In genomic region chr6:136296251-136296650, GRCm38 (mm10) we compare ENCODE assay signal across 24 mouse cellular contexts. TPM values are rescaled to one million over a fixed set of nuclear protein-coding genes. Genes with fewer than 3 reads are reported as not detected.
DNase-seq lines count a peak whose midpoint lies in the region; ATAC-seq and TF ChIP-seq lines count a peak whose summit lies in the region.
"Had no signal": no experiment of that assay in that cellular context is flagged by ENCODE, and none has a peak within 500 bp of the region (broad histone marks: within the 10 kb centered on the region; RNA-seq: fewer than 3 reads in every experiment).

No protein-coding gene starts in this region.

- no peaks in the 10 kb centered on the region for H3K4me1 ChIP-seq in kidney, postnatal 0 days (replicated peaks; ENCODE audit: insufficient read depth, low read length)
- H3K4me1 ChIP-seq: embryonic facial prominence, embryonic 10.5 days; embryonic facial prominence, embryonic 12.5 days; forebrain, embryonic 13.5 days; forebrain, embryonic 15.5 days had no signal

- ATAC-seq in kidney, postnatal 0 days (replicated peaks; ENCODE audit: low FRiP score, low read depth): no peak
- ATAC-seq: activated CD4-positive, CD25-positive, alpha-beta regulatory T cell, adult 4 months; CD4-positive, CD25-positive, alpha-beta regulatory T cell, adult 4 months; forebrain, embryonic 13.5 days; forebrain, embryonic 15.5 days; Patski had no signal

- H3K9me3 ChIP-seq in kidney, postnatal 0 days (replicated peaks; ENCODE audit: low read length): no peaks in the 10 kb centered on the region
- H3K9me3 ChIP-seq: embryonic facial prominence, embryonic 10.5 days; embryonic facial prominence, embryonic 12.5 days; forebrain, embryonic 13.5 days; forebrain, embryonic 15.5 days had no signal

- H3K36me3 ChIP-seq in kidney, postnatal 0 days (ENCODE audit: insufficient read depth, low read length): no peaks in the 10 kb centered on the region
- H3K36me3 ChIP-seq: embryonic facial prominence, embryonic 10.5 days; embryonic facial prominence, embryonic 12.5 days; forebrain, embryonic 15.5 days; G1E had no signal

- H3K27ac ChIP-seq in kidney, postnatal 0 days: no peak overlapping the region
- H3K27ac ChIP-seq: embryonic facial prominence, embryonic 10.5 days; embryonic facial prominence, embryonic 12.5 days; forebrain, embryonic 13.5 days; forebrain, embryonic 15.5 days had no signal

- no peak overlapping the region for H3K9ac ChIP-seq in kidney, postnatal 0 days (ENCODE audit: low read depth, low read length)
- H3K9ac ChIP-seq: embryonic facial prominence, embryonic 12.5 days; forebrain, embryonic 13.5 days; forebrain, embryonic 15.5 days; forebrain, postnatal 0 days had no signal

- no peak overlapping the region for H3K4me3 ChIP-seq in kidney, postnatal 0 days (replicated peaks; ENCODE audit: low read depth, low read length)
- H3K4me3 ChIP-seq: embryonic facial prominence, embryonic 10.5 days; embryonic facial prominence, embryonic 12.5 days; forebrain, embryonic 13.5 days; forebrain, embryonic 15.5 days had no signal

- DNase-seq in adrenal gland, adult 2 months: peak; percentile 34
- no peak for DNase-seq in adrenal gland, postnatal 4 days (ENCODE audit: low spot score in 2 of 2)
- peak; percentile 31 for DNase-seq in kidney, adult 9 months
- no peak for DNase-seq in kidney, adult 11 months
- peak; percentile 76 for DNase-seq in kidney, postnatal 0 days (ENCODE audit: low spot score)
- no peak for DNase-seq in kidney, adult 18-20 months
- DNase-seq: B cell, adult 2 months; cerebellum, adult 11-12 months; cerebellum, adult 9-10 months had no signal

- no peaks in the 10 kb centered on the region for H3K27me3 ChIP-seq in kidney, postnatal 0 days (ENCODE audit: insufficient read depth, low read length)
- H3K27me3 ChIP-seq: embryonic facial prominence, embryonic 12.5 days; forebrain, embryonic 13.5 days; forebrain, embryonic 15.5 days; Patski had no signal

- WGBS in kidney, postnatal 0 days: 32% methylated on average over 2 of the region's 2 CpGs

- H3K4me2 ChIP-seq in kidney, postnatal 0 days (ENCODE audit: low read length): no peak overlapping the region
- H3K4me2 ChIP-seq: embryonic facial prominence, embryonic 12.5 days; forebrain, embryonic 13.5 days; forebrain, embryonic 15.5 days had no signal

- TF ChIP-seq CTCF in kidney, postnatal 0 days (IDR thresholded peaks at IDR 0.05; ENCODE audit: low read depth): no peak

RNA-seq across cellular contexts. Expression of gene Gm8994, which starts 31.1 kb away (rescaled TPM):
- total RNA-seq in adrenal gland, adult 2 months (2021): not detected
- not detected in 2 replicates for polyA plus RNA-seq in adrenal gland, adult 2 months (2012; rRNA removed)
- not detected for total RNA-seq in adrenal gland, postnatal 4 days (2021)
- polyA plus RNA-seq in kidney, postnatal 0 days (2015; fragmentation: Nextera tagmentation; extraction: Ambion mirVana): not detected in 2 replicates
- total RNA-seq: adrenal gland, adult 18-20 months; adrenal gland, postnatal 10 days; adrenal gland, postnatal 25 days; CH12.LX; G1E had no signal
- polyA plus RNA-seq: activated CD4-positive, CD25-positive, alpha-beta regulatory T cell, adult 4 months; CD4-positive, CD25-positive, alpha-beta regulatory T cell, adult 4 months; embryonic facial prominence, embryonic 10.5 days; embryonic facial prominence, embryonic 12.5 days; embryonic facial prominence, embryonic 14.5 days; forebrain, embryonic 11.5 days; forebrain, embryonic 13.5 days; forebrain, embryonic 15.5 days; forebrain, postnatal 0 days had no signal

Comparison
In these comparisons a context has a peak if more than half of its experiments do, and no peak if none do; other contexts are left out.
1. DNase-seq: peak in adrenal gland, adult 2 months (single experiment), kidney, adult 9 months (single experiment) and kidney, postnatal 0 days (single experiment); none in adrenal gland, postnatal 4 days (0 of 2), kidney, adult 11 months (single experiment) and kidney, adult 18-20 months (single experiment).